Mouse (Mus musculus) limb, embryonic 14.5 days (tissue): Measurements from ENCODE around the gene Kif26b. TPM values are rescaled to one million over a fixed set of nuclear protein-coding genes. Genes with fewer than 3 reads are reported as not detected.
A peak's percentile ranks its signal among the peaks of the same experiment; 100 is the strongest.

ENCODE experiments used
- ATAC-seq: fragments of 200-750 bp; cut with Nextera tagmentation; 2 replicates; pipeline ENCODE4 v1.8.0; 2017; ENCODE audit warnings: low read depth, moderate number of reproducible peaks, moderate TSS enrichment; ENCODE audit not compliant: low FRiP score
- DNase-seq: peaks from one replicate; pipeline ENCODE4 v3.0.0-alpha.2; 2015; ENCODE audit warnings: low spot score
- H3K27ac ChIP-seq: fragments of 300-500 bp; sonication (generic); replicated peaks from 2 replicates; pipeline ENCODE4 v1.5.1; 2014; ENCODE audit warnings: low read depth, mild to moderate bottlenecking, low read length, moderate library complexity, mixed read lengths
- H3K27me3 ChIP-seq: fragments of 300-500 bp; sonication (generic); 2 replicates; pipeline ENCODE4 v1.6.1; 2014; ENCODE audit warnings: low read length, mixed read lengths; ENCODE audit not compliant: control insufficient read depth, insufficient read depth
- H3K36me3 ChIP-seq: fragments of 300-500 bp; sonication (generic); 2 replicates; pipeline ENCODE4 v1.6.1; 2014; ENCODE audit warnings: mild to moderate bottlenecking, low read length, moderate library complexity, mixed read lengths; ENCODE audit not compliant: control insufficient read depth, insufficient read depth
- H3K4me1 ChIP-seq: fragments of 300-500 bp; sonication (generic); 2 replicates; pipeline ENCODE4 v1.6.1; 2014; ENCODE audit warnings: antibody characterized with exemption, low read length, mixed read lengths; ENCODE audit not compliant: control insufficient read depth, insufficient read depth
- H3K4me2 ChIP-seq: fragments of 300-500 bp; sonication (generic); replicated peaks from 2 replicates; pipeline ENCODE4 v1.6.1; 2014; ENCODE audit warnings: low read depth, mild to moderate bottlenecking, low read length, moderate library complexity; ENCODE audit not compliant: severe bottlenecking
- H3K4me3 ChIP-seq: fragments of 300-500 bp; sonication (generic); replicated peaks from 2 replicates; pipeline ENCODE4 v1.5.1; 2014; ENCODE audit warnings: low read length
- H3K9ac ChIP-seq: fragments of 300-500 bp; sonication (generic); 2 replicates; pipeline ENCODE4 v1.6.1; 2014; ENCODE audit warnings: mild to moderate bottlenecking, low read depth, low read length, moderate library complexity; ENCODE audit not compliant: severe bottlenecking
- H3K9me3 ChIP-seq: fragments of 300-500 bp; sonication (generic); 2 replicates; pipeline ENCODE4 v1.6.1; 2016; ENCODE audit warnings: low read length; ENCODE audit not compliant: control insufficient read depth
- POLR2A ChIP-seq: fragments of 200-500 bp; IDR thresholded peaks from 2 replicates; pipeline ENCODE4 v1.8.0; 2012; ENCODE audit warnings: inconsistent platforms, mild to moderate bottlenecking, moderate library complexity, borderline replicate concordance; ENCODE audit not compliant: insufficient read depth, insufficient read length; ENCODE audit errors: extremely low read depth
- WGBS: fragments of 180-500 bp; shearing (Covaris S2); extraction: QIAGEN DNeasy Blood & Tissue Kit; methylation state at CpG from one replicate; pipeline ENCODE4 v1.1.7; 2014; 5-methylcytosine and 5-hydroxymethylcytosine counted together
- polyA plus RNA-seq, 2 experiments: library from polyadenylated mRNA; depleted of rRNA in 1 of 2; stranded (reverse) in 1 of 2; unstranded in 1 of 2; fragments of >200 nt; fragmentation: Nextera tagmentation in 1 of 2; extraction: Ambion mirVana in 1 of 2; gene quantifications; 2 replicates each; pipeline versions ENCODE4 v1.2.1 to v1.2.3; 2012 to 2014

Kif26b gene
- polyA plus RNA-seq, 2 experiments: 8.7 to 8.8 TPM

DNA sequence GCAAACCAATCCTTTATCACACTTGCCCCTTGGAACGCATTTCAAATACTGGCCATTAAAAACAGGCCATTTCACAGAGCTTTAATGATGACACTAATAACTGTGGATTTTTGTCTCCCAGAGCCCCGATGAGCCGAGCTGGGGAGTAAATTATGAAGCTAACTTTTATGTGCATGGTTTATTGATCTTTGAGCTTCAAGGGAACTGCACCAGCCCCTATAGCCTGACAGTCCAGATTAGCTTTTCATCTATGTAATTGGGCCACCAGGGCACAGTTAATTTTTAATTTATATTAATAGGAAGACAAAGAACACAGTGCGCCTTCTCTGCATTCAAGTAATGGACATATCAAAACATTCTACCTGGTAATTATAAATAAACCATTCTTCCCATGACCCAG, 335.4 kb downstream of the Kif26b start:
- WGBS: 71% methylated on average over 4 of the region's 4 CpGs

GRCm38 (mm10) chr1:178866757-178867156, 337.8 kb downstream of the Kif26b start:
- 91% methylated on average over 4 of the region's 4 CpGs for WGBS
- H3K4me2 ChIP-seq: no peak overlapping the region

More for the DNA sequence above, 335.4 kb downstream of the Kif26b start:
- peaks cover 18% of the 10 kb centered on the region for H3K36me3 ChIP-seq
- no peak overlapping the region for H3K9ac ChIP-seq
- no peak overlapping the region for H3K27ac ChIP-seq
- 0 out of 2 replicates have a peak, but pooled peaks cover 3% of the 10 kb centered on the region for H3K9me3 ChIP-seq
- no peaks in the 10 kb centered on the region for H3K4me1 ChIP-seq
- no peak for ATAC-seq
- no peak for DNase-seq
- H3K4me3 ChIP-seq: no peak overlapping the region
- TF ChIP-seq POLR2A: no peak
- no peaks in the 10 kb centered on the region for H3K27me3 ChIP-seq
- no peak overlapping the region for H3K4me2 ChIP-seq

DNA sequence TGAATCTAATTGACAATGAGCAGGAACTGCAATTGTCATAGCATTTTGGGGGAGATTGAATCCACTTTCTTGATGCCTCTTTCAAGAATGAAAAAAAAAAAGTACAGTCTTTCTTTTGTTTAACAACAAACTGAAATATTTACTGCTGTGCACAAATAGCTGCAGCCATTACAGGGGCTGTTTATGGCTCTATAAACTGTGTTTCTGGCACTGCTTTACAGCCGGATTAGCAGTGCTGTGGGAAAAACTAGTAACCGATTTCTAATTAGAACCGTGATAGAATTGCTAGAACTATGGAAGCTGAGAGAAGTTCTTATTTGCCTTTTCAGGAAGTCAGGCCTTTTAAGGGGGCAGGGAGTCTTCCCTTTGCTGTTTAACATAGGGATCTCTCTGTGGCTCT, 342.1 kb downstream of the Kif26b start:
- no peaks in the 10 kb centered on the region for H3K9me3 ChIP-seq
- no peak overlapping the region for H3K4me2 ChIP-seq
- WGBS: 19% methylated on average over 3 of the region's 3 CpGs
- DNase-seq (peak; percentile 72), ATAC-seq (no peak)
- no peak overlapping the region for H3K4me3 ChIP-seq
- no peak overlapping the region for H3K9ac ChIP-seq
- no peak overlapping the region for H3K27ac ChIP-seq
- peaks cover 21% of the 10 kb centered on the region for H3K4me1 ChIP-seq
- no peaks in the 10 kb centered on the region for H3K27me3 ChIP-seq
- peaks cover 18% of the 10 kb centered on the region for H3K36me3 ChIP-seq
- TF ChIP-seq POLR2A: no peak

More at GRCm38 (mm10) chr1:178866757-178867156, 337.8 kb downstream of the Kif26b start:
- Histone ChIP-seq H3K36me3 (peaks cover 18% of the 10 kb centered on the region), H3K9ac (no peak overlapping the region), H3K4me3 (no peak overlapping the region), H3K9me3 (0 out of 2 replicates have a peak, but pooled peaks cover 3% of the 10 kb centered on the region), H3K27ac (no peak overlapping the region), H3K27me3 (no peaks in the 10 kb centered on the region), H3K4me1 (peaks cover 18% of the 10 kb centered on the region)
- no peak for TF ChIP-seq POLR2A
- ATAC-seq (no peak), DNase-seq (no peak)

GRCm38 (mm10) chr1:178876926-178877325, 348.0 kb downstream of the Kif26b start:
- Histone ChIP-seq H3K4me1 (peaks cover 9% of the 10 kb centered on the region), H3K4me2 (no peak overlapping the region), H3K9me3 (no peaks in the 10 kb centered on the region), H3K27me3 (no peaks in the 10 kb centered on the region), H3K4me3 (no peak overlapping the region), H3K9ac (no peak overlapping the region), H3K36me3 (peaks cover 19% of the 10 kb centered on the region), H3K27ac (no peak overlapping the region)
- 59% methylated on average over 2 of the region's 2 CpGs for WGBS
- DNase-seq: no peak
- no peak for ATAC-seq
- no peak for TF ChIP-seq POLR2A

GRCm38 (mm10) chr1:178878676-178879075, 349.8 kb downstream of the Kif26b start:
- Histone ChIP-seq H3K9me3 (no peaks in the 10 kb centered on the region), H3K27me3 (no peaks in the 10 kb centered on the region), H3K9ac (no peak overlapping the region), H3K4me1 (peaks cover 9% of the 10 kb centered on the region), H3K4me2 (no peak overlapping the region), H3K27ac (no peak overlapping the region), H3K36me3 (peaks cover 20% of the 10 kb centered on the region), H3K4me3 (no peak overlapping the region)
- TF ChIP-seq POLR2A: no peak
- DNase-seq (peak; percentile 12), ATAC-seq (peak; percentile 34)
- WGBS: 26% methylated on average over 1 of the region's 1 CpGs

GRCm38 (mm10) chr1:178880905-178881304, 352.0 kb downstream of the Kif26b start:
- Histone ChIP-seq H3K27ac (no peak overlapping the region), H3K36me3 (peaks cover 26% of the 10 kb centered on the region; the same call in 1 of the 2 replicates), H3K9me3 (no peaks in the 10 kb centered on the region), H3K9ac (no peak overlapping the region), H3K4me2 (no peak overlapping the region), H3K4me3 (no peak overlapping the region), H3K27me3 (no peaks in the 10 kb centered on the region), H3K4me1 (peaks cover 6% of the 10 kb centered on the region)
- no peak for TF ChIP-seq POLR2A
- ATAC-seq: no peak
- 81% methylated on average over 7 of the region's 7 CpGs for WGBS
- no peak for DNase-seq
